In genomic region chr6:56017291-56017994, GRCm38 (mm10) we compare ENCODE assay signal across 13 mouse cellular contexts. TPM values are rescaled to one million over a fixed set of nuclear protein-coding genes. Genes with fewer than 3 reads are reported as not detected.
DNase-seq lines count a peak whose midpoint lies in the region; ATAC-seq and TF ChIP-seq lines count a peak whose summit lies in the region.
"Had no signal": no experiment of that assay in that cellular context is flagged by ENCODE, and none has a peak within 500 bp of the region (broad histone marks: within the 10 kb centered on the region; RNA-seq: fewer than 3 reads in every experiment).

Gene Ppp1r17, plus strand, starts transcription at chr6:56017497.

- TF ChIP-seq EP300 in lung, postnatal 0 days (IDR thresholded peaks at IDR 0.05): no peak

- WGBS in heart, embryonic 12.5 days: 50% methylated on average over 16 of the region's 16 CpGs
- WGBS in forebrain, embryonic 14.5 days: 72% methylated on average over 16 of the region's 16 CpGs
- 46% methylated on average over 16 of the region's 16 CpGs for WGBS in midbrain, embryonic 11.5 days
- 60% methylated on average over 16 of the region's 16 CpGs for WGBS in lung, postnatal 0 days
- 67% methylated on average over 16 of the region's 16 CpGs for WGBS in liver, embryonic 11.5 days

- no peaks in the 10 kb centered on the region for H3K9me3 ChIP-seq in heart, embryonic 12.5 days (replicated peaks)
- H3K9me3 ChIP-seq in forebrain, embryonic 14.5 days (replicated peaks; ENCODE audit: control insufficient read depth, low read length): no peaks in the 10 kb centered on the region
- H3K9me3 ChIP-seq in midbrain, embryonic 11.5 days (ENCODE audit: control insufficient read depth, low read length): no peaks in the 10 kb centered on the region
- no peaks in the 10 kb centered on the region for H3K9me3 ChIP-seq in lung, postnatal 0 days (ENCODE audit: low read length)
- no peaks in the 10 kb centered on the region for H3K9me3 ChIP-seq in liver, embryonic 11.5 days (ENCODE audit: control insufficient read depth, low read length)

- H3K4me3 ChIP-seq in heart, embryonic 12.5 days: peak within 1 kb of the TSS; percentile 24
- no peak within 1 kb of the TSS for H3K4me3 ChIP-seq in forebrain, embryonic 14.5 days (ENCODE audit: low read depth, low read length)
- peak within 1 kb of the TSS; percentile 9; the same call in 1 of the 2 replicates for H3K4me3 ChIP-seq in midbrain, embryonic 11.5 days (ENCODE audit: low read depth, low read length)
- H3K4me3 ChIP-seq in lung, postnatal 0 days (ENCODE audit: low read depth, low read length): no peak within 1 kb of the TSS
- no peak within 1 kb of the TSS for H3K4me3 ChIP-seq in liver, embryonic 11.5 days (ENCODE audit: low read depth, low read length)

- no peak for TF ChIP-seq CTCF in lung, postnatal 0 days (IDR thresholded peaks at IDR 0.05)

- no peak within 1 kb of the TSS for H3K27ac ChIP-seq in heart, embryonic 12.5 days (ENCODE audit: poor library complexity, severe bottlenecking)
- H3K27ac ChIP-seq in forebrain, embryonic 14.5 days (ENCODE audit: low read depth, low read length): no peak within 1 kb of the TSS
- H3K27ac ChIP-seq in midbrain, embryonic 11.5 days (ENCODE audit: low read depth, low read length): no peak within 1 kb of the TSS; the same call in 1 of the 2 replicates
- H3K27ac ChIP-seq in lung, postnatal 0 days (ENCODE audit: low read length): no peak within 1 kb of the TSS
- H3K27ac ChIP-seq in liver, embryonic 11.5 days (ENCODE audit: low read depth, low read length): no peak within 1 kb of the TSS

- no peaks in the 10 kb centered on the region for H3K36me3 ChIP-seq in heart, embryonic 12.5 days
- no peaks in the 10 kb centered on the region for H3K36me3 ChIP-seq in forebrain, embryonic 14.5 days (ENCODE audit: control insufficient read depth, insufficient read depth, low read length)
- H3K36me3 ChIP-seq in midbrain, embryonic 11.5 days (ENCODE audit: control insufficient read depth, insufficient read depth, low read length): no peaks in the 10 kb centered on the region
- no peaks in the 10 kb centered on the region for H3K36me3 ChIP-seq in lung, postnatal 0 days (ENCODE audit: insufficient read depth, low read length)
- no peaks in the 10 kb centered on the region for H3K36me3 ChIP-seq in liver, embryonic 11.5 days (ENCODE audit: control insufficient read depth, insufficient read depth, low read length)

- ATAC-seq in heart, embryonic 12.5 days (ENCODE audit: insufficient number of reproducible peaks, low FRiP score): no peak
- ATAC-seq in forebrain, embryonic 14.5 days: peak; percentile 89
- ATAC-seq in midbrain, embryonic 11.5 days (ENCODE audit: low FRiP score): peak; percentile 96
- ATAC-seq in lung, postnatal 0 days: no peak
- ATAC-seq in liver, embryonic 11.5 days (replicated peaks; ENCODE audit: low FRiP score): no peak

- no peak for DNase-seq in heart, postnatal 10 days
- DNase-seq in forebrain, embryonic 14.5 days (ENCODE audit: low spot score): peak; percentile 69
- peak; percentile 88 for DNase-seq in midbrain, embryonic 11.5 days (ENCODE audit: low spot score, missing footprints)
- DNase-seq in retina, postnatal 1 day: peak; percentile 89
- no peak for DNase-seq in lung, postnatal 0 days (ENCODE audit: low spot score)
- DNase-seq in left cerebral cortex, adult 18-20 months (ENCODE audit: low spot score in 2 of 2): no peak
- no peak for DNase-seq in liver, embryonic 11.5 days (ENCODE audit: low spot score)
- DNase-seq: kidney, adult 8-10 months; layer of hippocampus, adult 9-11 months; lung, postnatal 4 days had no signal

- peak within 1 kb of the TSS; percentile 43 for H3K4me2 ChIP-seq in heart, embryonic 12.5 days
- peak within 1 kb of the TSS; percentile 5; the same call in 1 of the 2 replicates for H3K4me2 ChIP-seq in forebrain, embryonic 14.5 days (ENCODE audit: low read length)
- peak within 1 kb of the TSS; percentile 34 for H3K4me2 ChIP-seq in midbrain, embryonic 11.5 days
- H3K4me2 ChIP-seq in lung, postnatal 0 days (replicated peaks; ENCODE audit: low read depth, low read length): no peak within 1 kb of the TSS
- H3K4me2 ChIP-seq in liver, embryonic 11.5 days: no peak within 1 kb of the TSS

- no peak within 1 kb of the TSS for H3K9ac ChIP-seq in heart, embryonic 12.5 days
- H3K9ac ChIP-seq in forebrain, embryonic 14.5 days (ENCODE audit: low read length): no peak within 1 kb of the TSS
- peak within 1 kb of the TSS; percentile 17; the same call in 1 of the 2 replicates for H3K9ac ChIP-seq in midbrain, embryonic 11.5 days (ENCODE audit: low read length)
- no peak within 1 kb of the TSS for H3K9ac ChIP-seq in lung, postnatal 0 days (replicated peaks; ENCODE audit: low read depth)
- no peak within 1 kb of the TSS for H3K9ac ChIP-seq in liver, embryonic 11.5 days (ENCODE audit: low read depth, low read length)

- intact Hi-C loops in heart, postnatal 10 days (cut with DNase I): no loop called here

- H3K4me1 ChIP-seq in heart, embryonic 12.5 days (replicated peaks): peaks cover 34% of the 10 kb centered on the region
- H3K4me1 ChIP-seq in forebrain, embryonic 14.5 days (ENCODE audit: control insufficient read depth, insufficient read depth, low read length): peaks cover 6% of the 10 kb centered on the region; the same call in 1 of the 2 replicates
- H3K4me1 ChIP-seq in midbrain, embryonic 11.5 days (ENCODE audit: control insufficient read depth, insufficient read depth, low read length): peaks cover 12% of the 10 kb centered on the region
- H3K4me1 ChIP-seq in lung, postnatal 0 days (ENCODE audit: insufficient read depth, low read depth, low read length): no peaks in the 10 kb centered on the region
- no peaks in the 10 kb centered on the region for H3K4me1 ChIP-seq in liver, embryonic 11.5 days (replicated peaks; ENCODE audit: control insufficient read depth, insufficient read depth, low read length)

- H3K27me3 ChIP-seq in heart, embryonic 12.5 days (replicated peaks): peaks cover 4% of the 10 kb centered on the region
- no peaks in the 10 kb centered on the region for H3K27me3 ChIP-seq in forebrain, embryonic 14.5 days (replicated peaks; ENCODE audit: control insufficient read depth, insufficient read depth, low read length)
- no peaks in the 10 kb centered on the region for H3K27me3 ChIP-seq in midbrain, embryonic 11.5 days (ENCODE audit: control insufficient read depth, insufficient read depth, low read length)
- H3K27me3 ChIP-seq in lung, postnatal 0 days (replicated peaks; ENCODE audit: insufficient read depth, low read length): no peaks in the 10 kb centered on the region
- no peaks in the 10 kb centered on the region for H3K27me3 ChIP-seq in liver, embryonic 11.5 days (replicated peaks; ENCODE audit: control insufficient read depth, insufficient read depth, low read length)

RNA-seq across cellular contexts. Expression of gene Ppp1r17, which starts in this region (rescaled TPM):
- 8.9 and 11.6 TPM in 2 replicates for polyA plus RNA-seq in heart, embryonic 12.5 days (2016; fragmentation: Nextera tagmentation; extraction: Ambion mirVana)
- not detected for total RNA-seq in heart, postnatal 10 days (2021)
- 3.1 and 3.5 TPM in 2 replicates for polyA plus RNA-seq in forebrain, embryonic 14.5 days (2014; fragmentation: Nextera tagmentation; extraction: Ambion mirVana)
- 19.2 and 20.1 TPM in 2 replicates for polyA plus RNA-seq in midbrain, embryonic 11.5 days (2014; fragmentation: Nextera tagmentation; extraction: Ambion mirVana)
- not detected in 2 replicates for polyA plus RNA-seq in lung, postnatal 0 days (2015; fragmentation: Nextera tagmentation; extraction: Ambion mirVana)
- under 1 TPM; 0.19 to 0.28 TPM for total RNA-seq in left cerebral cortex, adult 18-20 months (2021)
- polyA plus RNA-seq in liver, embryonic 11.5 days (2014; fragmentation: Nextera tagmentation; extraction: Ambion mirVana): 0.22 TPM in 1 of 2 replicates, not detected in the other
- total RNA-seq: common myeloid progenitor, adult 5-6 weeks; liver, adult 2 months had no signal
- polyA plus RNA-seq: liver, adult 2 months had no signal

Comparison
In these comparisons a context has a peak if more than half of its experiments do, and no peak if none do; other contexts are left out.
1. ATAC-seq: peak in forebrain, embryonic 14.5 days (single experiment) and midbrain, embryonic 11.5 days (single experiment); none in heart, embryonic 12.5 days (single experiment), lung, postnatal 0 days (single experiment) and liver, embryonic 11.5 days (single experiment).
2. H3K4me2 ChIP-seq: peak in heart, embryonic 12.5 days (single experiment), forebrain, embryonic 14.5 days (single experiment) and midbrain, embryonic 11.5 days (single experiment); none in lung, postnatal 0 days (single experiment) and liver, embryonic 11.5 days (single experiment).
3. H3K4me3 ChIP-seq: peak in heart, embryonic 12.5 days (single experiment) and midbrain, embryonic 11.5 days (single experiment); none in forebrain, embryonic 14.5 days (single experiment), lung, postnatal 0 days (single experiment) and liver, embryonic 11.5 days (single experiment).
4. DNase-seq: peak in forebrain, embryonic 14.5 days (single experiment), midbrain, embryonic 11.5 days (single experiment) and retina, postnatal 1 day (single experiment); none in heart, postnatal 10 days (0 of 2), lung, postnatal 0 days (single experiment), left cerebral cortex, adult 18-20 months (0 of 2) and liver, embryonic 11.5 days (single experiment).